Mouse (Mus musculus) heart, embryonic 16.5 days (tissue): ENCODE data around the gene Alkbh5. TPM values are rescaled to one million over a fixed set of nuclear protein-coding genes. Genes with fewer than 3 reads are reported as not detected.
"Not testable (repeated sequence)": the region's sequence is repeated elsewhere in the genome, so short reads cannot be mapped to it uniquely, and the experiment has no call there.

ENCODE experiments used
- ATAC-seq: fragments of 200-750 bp; cut with Nextera tagmentation; replicated peaks from 2 replicates; pipeline ENCODE4 v1.8.0; 2017; ENCODE audit warnings: moderate number of reproducible peaks; ENCODE audit not compliant: insufficient read depth, low FRiP score; ENCODE audit errors: extremely low read depth
- H3K27ac ChIP-seq: fragments of 300-500 bp; sonication (generic); 2 replicates; pipeline ENCODE4 v1.5.1; 2014; ENCODE audit warnings: mild to moderate bottlenecking, low read length, control low read depth, moderate library complexity
- H3K27me3 ChIP-seq: fragments of 300-500 bp; sonication (generic); 2 replicates; pipeline ENCODE4 v1.6.1; 2014; ENCODE audit warnings: low read length, mixed read lengths; ENCODE audit not compliant: control insufficient read depth, insufficient read depth
- H3K36me3 ChIP-seq: fragments of 300-500 bp; sonication (generic); 2 replicates; pipeline ENCODE4 v1.6.1; 2014; ENCODE audit not compliant: control insufficient read depth, insufficient read depth
- H3K4me1 ChIP-seq: fragments of 300-500 bp; sonication (generic); 2 replicates; pipeline ENCODE4 v1.6.1; 2014; ENCODE audit warnings: low read length, mixed read lengths; ENCODE audit not compliant: control insufficient read depth, insufficient read depth
- H3K4me2 ChIP-seq: fragments of 300-500 bp; sonication (generic); 2 replicates; pipeline ENCODE4 v1.6.1; 2014; ENCODE audit warnings: low read depth, mild to moderate bottlenecking, control low read depth, low read length
- H3K4me3 ChIP-seq: fragments of 300-500 bp; sonication (generic); 2 replicates; pipeline ENCODE4 v1.5.1; 2014; ENCODE audit warnings: mild to moderate bottlenecking, control low read depth, low read length
- H3K9ac ChIP-seq: fragments of 300-500 bp; sonication (generic); 2 replicates; pipeline ENCODE4 v1.6.1; 2014; ENCODE audit warnings: low read length, control low read depth
- H3K9me3 ChIP-seq: fragments of 300-500 bp; sonication (generic); replicated peaks from 2 replicates; pipeline ENCODE4 v1.6.1; 2016; ENCODE audit warnings: low read length; ENCODE audit not compliant: control insufficient read depth
- WGBS: fragments of 180-500 bp; shearing (Covaris S2); extraction: QIAGEN DNeasy Blood & Tissue Kit; methylation state at CpG from one replicate; pipeline ENCODE4 v1.1.7; 2014; 5-methylcytosine and 5-hydroxymethylcytosine counted together
- polyA plus RNA-seq: library from polyadenylated mRNA; unstranded; fragments of >200 nt; fragmentation: Nextera tagmentation; extraction: Ambion mirVana; gene quantifications from 2 replicates; pipeline ENCODE4 v1.2.1, GENCODE M21; 2015

The Alkbh5 gene
- polyA plus RNA-seq, 1 experiment from 2014 or later: 33.9 TPM

DNA sequence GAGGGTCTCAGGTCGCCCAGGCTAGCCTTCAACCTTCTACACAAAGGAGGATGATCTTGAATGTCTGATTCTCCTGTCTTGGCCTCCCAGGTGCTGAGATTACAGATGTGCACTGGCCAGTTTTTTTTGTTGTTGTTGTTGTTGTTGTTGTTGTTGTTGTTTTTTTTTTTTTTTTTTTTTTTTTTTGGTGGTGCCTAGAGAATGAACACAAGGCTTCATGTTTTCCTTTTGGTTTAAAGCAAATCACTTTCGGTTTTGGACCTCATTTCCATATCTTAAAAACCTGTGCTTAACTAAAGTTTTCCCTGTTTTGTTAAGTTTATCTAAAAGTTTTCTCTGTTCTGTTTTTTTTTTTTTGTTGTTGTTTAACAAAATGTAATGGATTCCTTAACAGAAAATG lies 3.4 kb downstream of the Alkbh5 start:
- Histone ChIP-seq H3K27ac (no peak overlapping the region), H3K27me3 (no peaks in the 10 kb centered on the region), H3K36me3 (peaks cover 8% of the 10 kb centered on the region), H3K4me3 (peak overlapping the region; percentile 86), H3K4me2 (peak overlapping the region; percentile 98), H3K9ac (peak overlapping the region; percentile 95), H3K4me1 (peaks cover 40% of the 10 kb centered on the region), H3K9me3 (no peaks in the 10 kb centered on the region)
- 8% methylated on average over 2 of the region's 2 CpGs for WGBS
- no peak for ATAC-seq

DNA sequence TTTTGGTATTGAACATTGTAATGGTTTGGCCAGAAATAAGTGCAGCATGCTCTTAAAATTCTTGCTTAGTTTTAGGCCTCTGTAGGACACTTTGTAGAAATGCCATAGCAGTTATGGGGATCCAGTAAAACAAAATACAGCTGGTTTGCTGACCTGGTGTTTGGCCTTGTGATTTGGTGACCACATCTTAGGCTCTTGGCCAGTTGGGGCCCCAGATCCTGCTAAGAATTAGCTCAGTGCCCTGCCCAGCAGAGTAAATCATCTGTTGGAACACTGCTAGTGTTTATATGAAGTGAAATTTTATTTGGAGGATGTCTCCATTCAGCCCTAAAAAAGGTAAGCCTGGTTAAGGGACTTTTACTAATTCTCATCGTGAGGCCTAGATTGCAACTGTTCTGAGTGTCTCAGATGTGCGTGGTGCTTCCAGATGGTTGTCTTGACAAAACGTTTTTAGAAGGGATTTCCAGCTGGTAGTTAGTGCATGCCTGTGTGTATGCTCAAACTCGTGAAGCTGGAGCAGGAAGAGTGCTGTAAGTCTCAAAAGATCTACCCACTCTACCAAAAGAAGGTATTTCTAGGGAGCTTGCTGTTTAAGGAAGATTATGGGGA lies 3.9 kb downstream of the Alkbh5 start:
- 5% methylated on average over 4 of the region's 4 CpGs for WGBS
- Histone ChIP-seq H3K4me1 (peaks cover 44% of the 10 kb centered on the region), H3K27ac (no peak overlapping the region), H3K36me3 (peaks cover 8% of the 10 kb centered on the region), H3K27me3 (no peaks in the 10 kb centered on the region), H3K4me2 (peak overlapping the region; percentile 98), H3K9me3 (no peaks in the 10 kb centered on the region), H3K4me3 (peak overlapping the region; percentile 51), H3K9ac (peak overlapping the region; percentile 63)
- ATAC-seq: no peak

DNA sequence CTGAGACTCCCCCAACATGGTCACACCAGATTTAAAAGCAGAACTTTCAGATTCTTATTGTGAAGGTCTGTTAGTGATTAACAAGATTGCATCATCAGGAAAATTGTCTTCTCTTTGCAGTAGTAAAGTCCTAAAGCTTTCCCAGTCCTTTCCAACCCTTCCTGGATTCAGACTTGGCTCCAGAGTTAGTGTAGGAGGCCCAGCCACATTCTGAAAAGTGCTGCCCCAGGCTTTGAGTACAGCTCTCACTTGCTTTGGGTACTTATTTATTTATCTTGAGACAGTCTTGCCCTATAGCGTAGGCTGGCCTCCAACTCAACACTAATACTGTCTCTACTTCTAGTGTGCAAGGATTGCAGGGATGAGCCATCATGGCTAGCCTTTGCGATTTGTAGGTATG lies 4.6 kb downstream of the Alkbh5 start:
- no peak for ATAC-seq
- no peak overlapping the region for H3K27ac ChIP-seq
- peak overlapping the region; percentile 63 for H3K9ac ChIP-seq
- H3K4me2 ChIP-seq: peak overlapping the region; percentile 98
- H3K4me3 ChIP-seq: peak overlapping the region; percentile 51
- H3K27me3 ChIP-seq: no peaks in the 10 kb centered on the region
- H3K4me1 ChIP-seq: peaks cover 50% of the 10 kb centered on the region
- H3K36me3 ChIP-seq: peaks cover 8% of the 10 kb centered on the region
- WGBS: 44% methylated on average over 2 of the region's 2 CpGs
- H3K9me3 ChIP-seq: no peaks in the 10 kb centered on the region

DNA sequence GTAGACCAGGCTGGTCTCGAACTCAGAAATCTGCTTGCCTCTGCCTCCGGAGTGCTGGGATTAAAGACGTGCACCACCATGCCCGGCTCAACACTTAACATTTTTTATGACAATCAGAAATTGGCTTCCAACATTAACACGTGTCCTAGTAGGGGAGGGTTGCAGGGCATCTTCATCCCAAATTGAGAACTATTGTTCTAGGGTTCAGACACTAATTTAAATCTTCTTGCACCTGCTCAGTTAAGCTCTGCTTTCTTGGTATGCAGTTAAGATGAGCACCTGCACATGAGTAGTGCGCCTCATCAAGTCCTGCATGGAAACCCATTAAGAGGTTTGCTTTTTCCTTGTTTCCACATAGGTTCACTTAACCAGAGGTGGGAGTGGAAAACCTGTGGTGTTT lies 5.7 kb downstream of the Alkbh5 start:
- peaks cover 48% of the 10 kb centered on the region for H3K4me1 ChIP-seq
- H3K9ac ChIP-seq: no peak overlapping the region
- H3K27me3 ChIP-seq: no peaks in the 10 kb centered on the region
- no peak overlapping the region for H3K4me3 ChIP-seq
- no peak overlapping the region for H3K27ac ChIP-seq
- no peaks in the 10 kb centered on the region for H3K9me3 ChIP-seq
- peaks cover 8% of the 10 kb centered on the region for H3K36me3 ChIP-seq
- no peak overlapping the region for H3K4me2 ChIP-seq
- ATAC-seq: no peak
- 77% methylated on average over 6 of the region's 6 CpGs for WGBS

DNA sequence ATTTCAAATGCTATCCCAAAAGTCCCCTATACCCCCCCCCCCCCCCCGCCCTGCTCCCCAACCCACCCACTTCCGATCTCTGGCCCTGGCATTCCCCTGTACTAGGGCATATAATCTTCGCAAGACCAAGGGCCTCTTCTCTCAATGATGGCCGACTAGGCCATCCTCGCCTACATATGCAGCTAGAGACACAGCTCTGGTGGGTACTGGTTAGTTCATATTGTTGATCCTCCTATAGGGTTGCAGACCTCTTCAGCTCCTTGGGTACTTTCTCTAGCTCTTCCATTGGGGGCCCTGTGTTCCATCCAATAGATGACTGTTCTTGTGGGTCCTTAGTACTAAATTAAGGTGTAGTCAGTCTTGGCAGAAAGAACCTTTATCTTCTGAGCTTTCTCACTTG lies 7.0 kb downstream of the Alkbh5 start:
- not testable (repeated sequence) for H3K9ac ChIP-seq
- WGBS: 88% methylated on average over 5 of the region's 5 CpGs

DNA sequence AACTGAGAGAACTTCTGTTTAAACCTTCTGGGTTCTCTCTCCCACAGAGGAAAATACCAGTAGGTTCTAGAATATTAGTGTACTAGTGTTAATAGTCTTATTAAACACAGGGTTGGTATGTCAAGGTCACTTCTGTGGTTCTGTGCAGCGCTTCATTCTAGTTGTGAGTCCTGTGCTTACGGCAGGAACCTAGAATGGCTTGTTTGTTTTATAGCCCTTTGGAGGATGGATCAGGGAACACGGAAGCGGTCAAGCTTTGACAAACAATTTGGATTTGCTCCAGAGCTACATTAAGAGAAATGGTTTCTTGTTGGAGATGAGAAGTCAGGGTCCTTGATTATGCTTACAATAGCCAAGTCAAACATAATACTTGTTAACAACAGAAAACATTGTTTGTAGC lies 9.3 kb downstream of the Alkbh5 start:
- no peak overlapping the region for H3K4me3 ChIP-seq
- WGBS: 45% methylated on average over 4 of the region's 4 CpGs
- H3K36me3 ChIP-seq: peaks cover 22% of the 10 kb centered on the region
- no peak overlapping the region for H3K27ac ChIP-seq
- no peaks in the 10 kb centered on the region for H3K27me3 ChIP-seq
- no peaks in the 10 kb centered on the region for H3K9me3 ChIP-seq
- H3K4me1 ChIP-seq: peaks cover 59% of the 10 kb centered on the region
- ATAC-seq: no peak
- no peak overlapping the region; the same call in 1 of the 2 replicates for H3K4me2 ChIP-seq
- H3K9ac ChIP-seq: no peak overlapping the region

More for the DNA sequence above, 7.0 kb downstream of the Alkbh5 start:
- not testable (repeated sequence) for H3K27me3 ChIP-seq, ATAC-seq, H3K9me3 ChIP-seq, H3K27ac ChIP-seq, H3K4me2 ChIP-seq, H3K4me3 ChIP-seq
- Histone ChIP-seq H3K4me1 (peaks cover 60% of the 10 kb centered on the region), H3K36me3 (peaks cover 13% of the 10 kb centered on the region)

DNA sequence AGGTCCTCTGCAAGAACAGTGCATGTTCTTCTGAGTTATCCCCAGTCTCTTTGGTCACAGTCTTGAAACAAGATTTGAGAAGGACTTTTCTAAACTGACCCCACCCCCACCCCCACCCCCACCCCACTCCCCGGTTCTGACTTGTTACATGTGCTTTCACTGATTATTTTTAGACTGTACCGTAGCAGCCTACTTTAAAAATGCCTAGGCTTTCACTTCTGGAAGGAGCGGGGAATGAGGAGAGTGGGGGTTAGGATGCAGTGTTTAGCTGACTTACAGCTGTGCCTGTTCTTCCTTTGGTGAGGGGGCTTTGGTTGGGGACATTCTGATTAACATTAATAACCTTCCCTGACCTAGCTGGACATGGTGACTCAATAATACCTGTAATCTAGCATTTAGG lies 11.9 kb downstream of the Alkbh5 start:
- Histone ChIP-seq H3K4me3 (no peak overlapping the region), H3K36me3 (peaks cover 37% of the 10 kb centered on the region), H3K27ac (peak overlapping the region; percentile 74), H3K9ac (peak overlapping the region; percentile 44; the same call in 1 of the 2 replicates), H3K4me1 (peaks cover 47% of the 10 kb centered on the region), H3K9me3 (no peaks in the 10 kb centered on the region), H3K27me3 (no peaks in the 10 kb centered on the region), H3K4me2 (peak overlapping the region; percentile 47)
- ATAC-seq: 0 out of 2 replicates have a peak, but pooled peaks have one; percentile 18
- WGBS: 43% methylated on average over 3 of the region's 3 CpGs

DNA sequence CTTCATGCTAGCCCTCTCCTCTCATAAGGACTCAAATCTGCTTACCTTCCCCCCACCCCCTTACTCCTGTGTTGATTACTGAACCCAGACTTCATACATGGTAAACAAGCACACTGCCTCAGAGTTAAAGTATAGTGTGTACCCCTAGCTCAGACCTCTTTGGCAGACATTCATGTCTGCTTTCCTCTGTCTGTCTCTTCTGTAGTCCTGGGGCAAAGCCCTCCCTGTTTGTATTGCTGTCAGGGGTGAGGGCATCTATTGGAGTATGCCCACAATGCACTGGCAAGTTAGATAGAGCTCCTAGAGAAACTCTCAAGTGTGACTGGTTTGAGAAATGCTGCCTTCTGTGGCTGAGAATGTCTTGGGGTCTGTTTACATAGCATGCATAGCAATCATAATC lies 16.9 kb downstream of the Alkbh5 start:
- no peak overlapping the region for H3K4me2 ChIP-seq
- H3K27ac ChIP-seq: no peak overlapping the region
- peaks cover 60% of the 10 kb centered on the region for H3K36me3 ChIP-seq
- no peak overlapping the region for H3K4me3 ChIP-seq
- H3K9me3 ChIP-seq: no peaks in the 10 kb centered on the region
- no peaks in the 10 kb centered on the region for H3K27me3 ChIP-seq
- no peak for ATAC-seq
- H3K9ac ChIP-seq: no peak overlapping the region
- peaks cover 9% of the 10 kb centered on the region for H3K4me1 ChIP-seq

DNA sequence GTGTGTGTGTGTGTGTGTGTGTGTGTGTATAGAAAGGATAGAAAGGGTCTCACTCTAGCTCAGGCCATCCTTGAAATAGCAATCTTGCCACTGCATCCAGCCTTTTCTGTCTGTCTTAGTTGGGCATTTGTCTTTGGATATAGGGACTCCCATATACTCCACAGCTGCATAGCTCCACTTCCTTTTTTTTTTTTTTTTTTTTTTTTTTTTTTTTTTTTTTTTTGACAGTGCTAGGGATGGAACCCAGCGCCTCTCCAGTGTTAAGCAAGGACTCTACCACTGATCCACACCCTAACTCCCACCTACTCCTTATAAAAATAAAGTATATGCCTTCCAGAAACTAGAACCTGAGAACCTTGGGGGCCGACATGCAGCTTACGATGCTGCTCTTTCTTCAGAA lies 21.5 kb downstream of the Alkbh5 start:
- Histone ChIP-seq H3K9me3 (no peaks in the 10 kb centered on the region), H3K4me1 (no peaks in the 10 kb centered on the region), H3K4me3 (no peak overlapping the region), H3K4me2 (no peak overlapping the region), H3K27me3 (no peaks in the 10 kb centered on the region), H3K27ac (no peak overlapping the region), H3K9ac (no peak overlapping the region), H3K36me3 (peaks cover 34% of the 10 kb centered on the region)
- ATAC-seq: no peak
- 81% methylated on average over 3 of the region's 3 CpGs for WGBS
